9 mouse cellular contexts compared by ENCODE assay signal in the genomic region with DNA sequence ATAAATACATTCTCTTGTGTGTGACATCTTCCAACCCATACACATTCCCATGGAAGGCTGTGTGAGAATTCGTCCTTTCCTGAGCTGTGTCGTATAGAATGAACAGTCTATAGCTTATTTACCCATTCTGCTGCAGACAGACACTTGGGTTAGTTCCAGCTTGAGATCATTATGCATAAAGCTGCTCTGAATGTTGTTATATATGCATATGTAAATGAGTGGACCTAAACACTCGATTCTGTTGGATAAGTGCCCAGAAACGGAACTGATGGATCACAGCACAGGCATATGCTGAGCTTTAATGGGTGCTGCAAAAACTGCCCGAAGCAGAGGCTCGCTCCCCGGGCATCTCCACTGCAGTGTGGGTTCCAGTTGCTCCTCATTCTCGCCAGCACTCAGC.
DNase-seq lines count a peak whose midpoint lies in the region; ATAC-seq and TF ChIP-seq lines count a peak whose summit lies in the region.
"Had no signal": no experiment of that assay in that cellular context is flagged by ENCODE, and none has a peak within 500 bp of the region (broad histone marks: within the 10 kb centered on the region; RNA-seq: fewer than 3 reads in every experiment).

No protein-coding gene starts in this region.

- ATAC-seq in intestine, embryonic 15.5 days = 0 out of 2 replicates have a peak, but pooled peaks have one; percentile 28
- no peak for ATAC-seq in intestine, postnatal 0 days
- ATAC-seq in hindbrain, postnatal 0 days = peak; percentile 74
- ATAC-seq in neural tube, embryonic 15.5 days (ENCODE audit: low FRiP score) = peak; percentile 49
- ATAC-seq in monocyte, adult 5-6 weeks (replicated peaks; ENCODE audit: insufficient number of reproducible peaks, low FRiP score, low TSS enrichment, poor library complexity, severe bottlenecking) = no peak
- ATAC-seq: lung, postnatal 0 days had no signal

- H3K4me1 ChIP-seq in intestine, embryonic 15.5 days (replicated peaks) = peaks cover 6% of the 10 kb centered on the region; the same call in 1 of the 2 replicates
- no peaks in the 10 kb centered on the region for H3K4me1 ChIP-seq in intestine, postnatal 0 days (replicated peaks; ENCODE audit: control insufficient read depth, insufficient read depth, low read length)
- peaks cover 3% of the 10 kb centered on the region; the same call in 1 of the 2 replicates for H3K4me1 ChIP-seq in hindbrain, postnatal 0 days (ENCODE audit: insufficient read depth, low read length)
- peaks cover 27% of the 10 kb centered on the region for H3K4me1 ChIP-seq in neural tube, embryonic 15.5 days

- no peaks in the 10 kb centered on the region for H3K36me3 ChIP-seq in intestine, embryonic 15.5 days
- no peaks in the 10 kb centered on the region for H3K36me3 ChIP-seq in intestine, postnatal 0 days (ENCODE audit: control insufficient read depth, insufficient read depth)
- no peaks in the 10 kb centered on the region for H3K36me3 ChIP-seq in hindbrain, postnatal 0 days (ENCODE audit: insufficient read depth, low read length)
- H3K36me3 ChIP-seq in neural tube, embryonic 15.5 days = no peaks in the 10 kb centered on the region

- no peaks in the 10 kb centered on the region for H3K9me3 ChIP-seq in intestine, embryonic 15.5 days
- H3K9me3 ChIP-seq in intestine, postnatal 0 days (ENCODE audit: control insufficient read depth) = no peaks in the 10 kb centered on the region
- H3K9me3 ChIP-seq in hindbrain, postnatal 0 days (ENCODE audit: low read length) = no peaks in the 10 kb centered on the region
- H3K9me3 ChIP-seq in neural tube, embryonic 15.5 days (replicated peaks) = no peaks in the 10 kb centered on the region

- DNase-seq in brain, embryonic 18.5 days (ENCODE audit: low read depth, low spot score) = peak; percentile 71
- peak; percentile 70 for DNase-seq in hindbrain, postnatal 0 days (ENCODE audit: low spot score)
- no peak for DNase-seq in cerebellum, adult 11-12 months
- DNase-seq in ovary, adult 18-20 months (ENCODE audit: low spot score) = no peak

- H3K27ac ChIP-seq in intestine, embryonic 15.5 days = no peak overlapping the region
- no peak overlapping the region for H3K27ac ChIP-seq in intestine, postnatal 0 days (ENCODE audit: low read depth, low read length)
- no peak overlapping the region for H3K27ac ChIP-seq in hindbrain, postnatal 0 days
- 0 out of 2 replicates have a peak overlapping the region, but pooled peaks have one; percentile 28 for H3K27ac ChIP-seq in neural tube, embryonic 15.5 days (replicated peaks)

- TF ChIP-seq CTCF in intestine, postnatal 0 days (IDR thresholded peaks at IDR 0.05; ENCODE audit: low read depth) = no peak
- TF ChIP-seq CTCF in hindbrain, postnatal 0 days (IDR thresholded peaks at IDR 0.05; ENCODE audit: low read depth) = no peak

- H3K27me3 ChIP-seq in intestine, embryonic 15.5 days (replicated peaks) = no peaks in the 10 kb centered on the region
- H3K27me3 ChIP-seq in intestine, postnatal 0 days (replicated peaks; ENCODE audit: control insufficient read depth, insufficient read depth, low read length) = no peaks in the 10 kb centered on the region
- H3K27me3 ChIP-seq in hindbrain, postnatal 0 days (ENCODE audit: insufficient read depth, low read length) = no peaks in the 10 kb centered on the region
- H3K27me3 ChIP-seq in neural tube, embryonic 15.5 days (replicated peaks) = no peaks in the 10 kb centered on the region

- WGBS in intestine, embryonic 15.5 days = 49% methylated on average over 8 of the region's 8 CpGs
- WGBS in intestine, postnatal 0 days = 62% methylated on average over 8 of the region's 8 CpGs
- whole genome bisulfite sequencing in hindbrain, postnatal 0 days = 21% methylated on average over 8 of the region's 8 CpGs
- 24% methylated on average over 8 of the region's 8 CpGs for WGBS in neural tube, embryonic 15.5 days

- H3K4me2 ChIP-seq in intestine, embryonic 15.5 days (replicated peaks) = no peak overlapping the region
- no peak overlapping the region for H3K4me2 ChIP-seq in intestine, postnatal 0 days (replicated peaks; ENCODE audit: low read depth)
- no peak overlapping the region for H3K4me2 ChIP-seq in hindbrain, postnatal 0 days (ENCODE audit: low read depth, low read length)
- H3K4me2 ChIP-seq in neural tube, embryonic 15.5 days = peak overlapping the region; percentile 13; the same call in 1 of the 2 replicates

- no peak overlapping the region for H3K9ac ChIP-seq in intestine, embryonic 15.5 days
- no peak overlapping the region for H3K9ac ChIP-seq in intestine, postnatal 0 days (ENCODE audit: low read depth, low read length)
- H3K9ac ChIP-seq in hindbrain, postnatal 0 days (replicated peaks; ENCODE audit: low read length) = no peak overlapping the region
- no peak overlapping the region for H3K9ac ChIP-seq in neural tube, embryonic 15.5 days (replicated peaks)

- no peak overlapping the region for H3K4me3 ChIP-seq in intestine, embryonic 15.5 days (replicated peaks)
- H3K4me3 ChIP-seq in intestine, postnatal 0 days (ENCODE audit: low read depth, low read length) = no peak overlapping the region
- H3K4me3 ChIP-seq in hindbrain, postnatal 0 days (ENCODE audit: low read length) = no peak overlapping the region
- no peak overlapping the region for H3K4me3 ChIP-seq in neural tube, embryonic 15.5 days (replicated peaks)

Comparison
In these comparisons a context has a peak if more than half of its experiments do, and no peak if none do; other contexts are left out.
1. ATAC-seq: peak in intestine, embryonic 15.5 days (single experiment), hindbrain, postnatal 0 days (single experiment) and neural tube, embryonic 15.5 days (single experiment); none in intestine, postnatal 0 days (single experiment) and monocyte, adult 5-6 weeks (single experiment).
2. DNase-seq: peak in brain, embryonic 18.5 days (single experiment) and hindbrain, postnatal 0 days (single experiment); none in cerebellum, adult 11-12 months (single experiment) and ovary, adult 18-20 months (single experiment).